Mouse (Mus musculus) kidney, embryonic 14.5 days (tissue): ENCODE measurements at regions not wholly inside any gene's neighbourhood (a gene's known extent, or its start where the extent isn't known, plus 50 kb on each side); places are given as distances from the start of the nearest gene placed in this dataset.

Experiments used
- ATAC-seq: fragments of 200-750 bp; cut with Nextera tagmentation; 2 replicates; pipeline ENCODE4 v1.8.0; 2017; ENCODE audit warnings: moderate number of reproducible peaks, mild to moderate bottlenecking, moderate TSS enrichment, moderate library complexity; ENCODE audit not compliant: low FRiP score, low TSS enrichment
- H3K27ac ChIP-seq: fragments of 300-500 bp; sonication (generic); 2 replicates; pipeline ENCODE4 v1.5.1; 2014; ENCODE audit warnings: low read depth, mild to moderate bottlenecking, low read length, moderate library complexity, mixed read lengths
- H3K27me3 ChIP-seq: fragments of 300-500 bp; sonication (generic); 2 replicates; pipeline ENCODE4 v1.6.1; 2014; ENCODE audit warnings: mild to moderate bottlenecking, low read length; ENCODE audit not compliant: control insufficient read depth, insufficient read depth
- H3K36me3 ChIP-seq: fragments of 300-500 bp; sonication (generic); 2 replicates; pipeline ENCODE4 v1.6.1; 2014; ENCODE audit warnings: low read length, mixed read lengths; ENCODE audit not compliant: control insufficient read depth, insufficient read depth
- H3K4me1 ChIP-seq: fragments of 300-500 bp; sonication (generic); 2 replicates; pipeline ENCODE4 v1.6.1; 2014; ENCODE audit warnings: low read length, mixed read lengths; ENCODE audit not compliant: control insufficient read depth, insufficient read depth
- H3K4me2 ChIP-seq: fragments of 300-500 bp; sonication (generic); replicated peaks from 2 replicates; pipeline ENCODE4 v1.6.1; 2014; ENCODE audit warnings: low read depth, mild to moderate bottlenecking, low read length
- H3K4me3 ChIP-seq: fragments of 300-500 bp; sonication (generic); 2 replicates; pipeline ENCODE4 v1.5.1; 2014; ENCODE audit warnings: mild to moderate bottlenecking, low read length
- H3K9ac ChIP-seq: fragments of 300-500 bp; sonication (generic); 2 replicates; pipeline ENCODE4 v1.6.1; 2014; ENCODE audit warnings: low read depth, mild to moderate bottlenecking, low read length, moderate library complexity
- H3K9me3 ChIP-seq: fragments of 300-500 bp; sonication (generic); 2 replicates; pipeline ENCODE4 v1.6.1; 2016; ENCODE audit warnings: low read length; ENCODE audit not compliant: control insufficient read depth
- WGBS: fragments of 180-500 bp; shearing (Covaris S2); extraction: QIAGEN DNeasy Blood & Tissue Kit; methylation state at CpG from one replicate; pipeline ENCODE4 v1.1.7; 2014; 5-methylcytosine and 5-hydroxymethylcytosine counted together

- 40% methylated on average over 4 of the region's 4 CpGs for WGBS
- no peaks in the 10 kb centered on the region for H3K4me1 ChIP-seq
- no peak overlapping the region for H3K9ac ChIP-seq
- no peak overlapping the region for H3K4me3 ChIP-seq
- H3K36me3 ChIP-seq, result no peaks in the 10 kb centered on the region
- peak; percentile 69; the same call in 1 of the 2 replicates for ATAC-seq
- no peak overlapping the region for H3K4me2 ChIP-seq
- no peaks in the 10 kb centered on the region for H3K9me3 ChIP-seq
- H3K27ac ChIP-seq, result no peak overlapping the region
- H3K27me3 ChIP-seq, result no peaks in the 10 kb centered on the region
Observed at GRCm38 (mm10) chr5:99111235-99111634, 74.1 kb upstream of the Prkg2 start.

DNA sequence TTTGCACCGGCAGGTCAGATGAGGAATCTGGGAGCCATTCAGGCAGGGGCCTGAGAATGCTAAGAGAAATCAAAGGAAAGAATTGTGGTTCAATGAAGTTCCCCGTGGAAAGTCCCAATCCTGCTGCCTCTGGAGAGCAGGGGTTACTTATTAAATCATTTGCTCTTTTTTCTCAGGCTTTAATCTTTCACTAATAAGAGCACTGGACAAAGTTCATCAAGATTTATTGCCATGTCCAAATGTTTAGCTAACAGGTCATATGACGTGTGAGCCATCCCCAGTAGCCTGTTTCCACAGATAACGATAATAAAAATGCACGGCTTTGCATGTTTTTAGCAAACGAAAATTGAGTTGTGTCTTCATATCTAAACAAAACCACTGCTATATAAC lies 62.6 kb upstream of the Prkg2 start:
- H3K27me3 ChIP-seq, result no peaks in the 10 kb centered on the region
- H3K4me3 ChIP-seq, result no peak overlapping the region
- no peak overlapping the region for H3K27ac ChIP-seq
- H3K4me2 ChIP-seq, result no peak overlapping the region
- no peak overlapping the region for H3K9ac ChIP-seq
- WGBS, result 55% methylated on average over 6 of the region's 6 CpGs
- H3K9me3 ChIP-seq, result no peaks in the 10 kb centered on the region
- no peaks in the 10 kb centered on the region for H3K4me1 ChIP-seq
- no peaks in the 10 kb centered on the region for H3K36me3 ChIP-seq
- ATAC-seq, result no peak

- WGBS, result 89% methylated on average over 7 of the region's 7 CpGs
- no peak for ATAC-seq
- H3K36me3 ChIP-seq, result no peaks in the 10 kb centered on the region
- H3K27me3 ChIP-seq, result no peaks in the 10 kb centered on the region
- H3K4me1 ChIP-seq, result no peaks in the 10 kb centered on the region
- no peak overlapping the region for H3K27ac ChIP-seq
- no peak overlapping the region for H3K4me2 ChIP-seq
- H3K9me3 ChIP-seq, result no peaks in the 10 kb centered on the region
- no peak overlapping the region for H3K4me3 ChIP-seq
- H3K9ac ChIP-seq, result no peak overlapping the region
Observed at GRCm38 (mm10) chr5:99099014-99099726, 62.0 kb upstream of the Prkg2 start.
